ENCODE assay signal across 19 mouse cellular contexts in genomic region chr15:8324833-8325232, GRCm38 (mm10).
"Had no signal": no experiment of that assay in that cellular context is flagged by ENCODE, and none has a peak within 500 bp of the region (broad histone marks: within the 10 kb centered on the region; RNA-seq: fewer than 3 reads in every experiment).

No protein-coding gene starts in this region.

- H3K9me3 ChIP-seq: megakaryocyte, embryonic 14.5 days; midbrain, embryonic 10.5 days; midbrain, embryonic 12.5 days; neural tube, embryonic 13.5 days; neural tube, embryonic 15.5 days had no signal

- H3K27ac ChIP-seq: midbrain, embryonic 10.5 days; midbrain, embryonic 12.5 days; neural tube, embryonic 13.5 days; neural tube, embryonic 15.5 days had no signal

- H3K27me3 ChIP-seq: megakaryocyte, embryonic 14.5 days; midbrain, embryonic 12.5 days; neural tube, embryonic 13.5 days; neural tube, embryonic 15.5 days had no signal

- H3K4me1 ChIP-seq: megakaryocyte, embryonic 14.5 days; midbrain, embryonic 10.5 days; midbrain, embryonic 12.5 days; neural tube, embryonic 13.5 days; neural tube, embryonic 15.5 days had no signal

- H3K4me2 ChIP-seq: lung, embryonic 14.5 days; midbrain, embryonic 12.5 days; neural tube, embryonic 13.5 days; neural tube, embryonic 15.5 days had no signal

- ATAC-seq: midbrain, embryonic 16.5 days had no signal

- DNase-seq: lung, embryonic 14.5 days; lung, postnatal 10 days; lung, postnatal 4 days; midbrain, embryonic 14.5 days; retina, postnatal 1 day; right cerebral cortex, adult 18-20 months; right cerebral cortex, postnatal 25 days; right cerebral cortex, postnatal 4 days; spleen, adult 18-20 months; thymus, adult 18-20 months; thymus, postnatal 14 days; thymus, postnatal 36 days had no signal

- H3K9ac ChIP-seq: lung, embryonic 14.5 days; midbrain, embryonic 12.5 days; neural tube, embryonic 13.5 days; neural tube, embryonic 15.5 days had no signal

- H3K4me3 ChIP-seq: megakaryocyte, embryonic 14.5 days; midbrain, embryonic 10.5 days; midbrain, embryonic 12.5 days; myocyte; neural tube, embryonic 13.5 days; neural tube, embryonic 15.5 days had no signal
